Comparison of ENCODE assay signal across 16 mouse cellular contexts in the genomic region with DNA sequence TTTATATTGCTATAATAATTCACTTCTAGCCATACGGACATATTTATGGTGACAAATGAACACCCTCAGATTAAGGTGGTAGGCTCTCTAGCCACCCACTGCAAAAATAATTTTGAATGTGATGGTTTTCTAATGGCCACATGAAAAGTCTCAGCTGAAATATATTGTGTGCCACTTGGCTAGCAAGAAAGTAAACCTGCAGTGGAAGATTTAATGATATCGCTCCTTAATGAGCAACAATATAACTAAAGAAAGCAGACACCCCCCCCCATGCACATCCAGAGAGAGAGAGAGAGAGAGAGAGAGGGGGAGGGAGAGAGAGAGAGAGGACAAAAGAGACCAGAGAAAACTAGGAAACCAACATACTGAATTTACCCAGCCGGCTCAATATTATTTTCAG. TPM values are rescaled to one million over a fixed set of nuclear protein-coding genes. Genes with fewer than 3 reads are reported as not detected.
"Had no signal": no experiment of that assay in that cellular context is flagged by ENCODE, and none has a peak within 500 bp of the region (broad histone marks: within the 10 kb centered on the region; RNA-seq: fewer than 3 reads in every experiment).

No protein-coding gene starts in this region.

- H3K27ac ChIP-seq: kidney, embryonic 15.5 days; limb, embryonic 13.5 days; liver, embryonic 14.5 days; midbrain, embryonic 15.5 days had no signal

- H3K4me3 ChIP-seq: kidney, embryonic 15.5 days; limb, embryonic 13.5 days; midbrain, embryonic 15.5 days had no signal

- H3K9ac ChIP-seq: kidney, embryonic 15.5 days; limb, embryonic 13.5 days; liver, embryonic 14.5 days; midbrain, embryonic 15.5 days had no signal

- H3K36me3 ChIP-seq: kidney, embryonic 15.5 days; limb, embryonic 13.5 days; midbrain, embryonic 15.5 days had no signal

- H3K4me2 ChIP-seq: kidney, embryonic 15.5 days; limb, embryonic 13.5 days; midbrain, embryonic 15.5 days had no signal

- ATAC-seq: intestine, embryonic 16.5 days; midbrain, embryonic 15.5 days had no signal

- DNase-seq: kidney, adult 2 months; kidney, postnatal 14 days; left cerebral cortex, postnatal 4 days; lung, adult 18-20 months; right cerebral cortex, postnatal 4 days; spleen, adult 18-20 months; thymus, adult 18-20 months; thymus, postnatal 25 days had no signal

- H3K9me3 ChIP-seq: kidney, embryonic 15.5 days; limb, embryonic 13.5 days; midbrain, embryonic 15.5 days had no signal

RNA-seq across cellular contexts. Expression of gene Nkx6-1, which starts 4.1 kb away (rescaled TPM):
- total RNA-seq: liver, adult 2 months; megakaryocyte-erythroid progenitor cell, adult 5-6 weeks had no signal
- polyA plus RNA-seq: large intestine, adult 2 months; liver, adult 2 months had no signal
